Mouse (Mus musculus): ENCODE results near the gene Gsdma2. TPM values are rescaled to one million over a fixed set of nuclear protein-coding genes. Genes with fewer than 3 reads are reported as not detected.
"Not testable (repeated sequence)": the region's sequence is repeated elsewhere in the genome, so short reads cannot be mapped to it uniquely, and the experiment has no call there.

The Gsdma2 gene
- polyA plus RNA-seq, 1 experiment: 0.42 TPM

- no peaks in the 10 kb centered on the region for H3K36me3 ChIP-seq (ENCODE audit: control insufficient read depth, insufficient read depth, low read length)
- H3K4me3 ChIP-seq (ENCODE audit: control insufficient read depth, low read depth, low read length): no peak overlapping the region
- peaks cover 2% of the 10 kb centered on the region for H3K4me1 ChIP-seq (ENCODE audit: control insufficient read depth, insufficient read depth, low read length)
- no peak overlapping the region for H3K27ac ChIP-seq (ENCODE audit: control insufficient read depth, insufficient read depth, low read depth, low read length)
- no peak for TF ChIP-seq POLR2A (IDR thresholded peaks at IDR 0.05; ENCODE audit: control insufficient read depth, low read depth, low read length)
- no peak for TF ChIP-seq CTCF (IDR thresholded peaks at IDR 0.05; ENCODE audit: control insufficient read depth, insufficient read depth, insufficient replicate concordance, low read depth, low read length)
- H3K27me3 ChIP-seq (ENCODE audit: control insufficient read depth, insufficient read depth, low read length): no peaks in the 10 kb centered on the region
Measured at GRCm38 (mm10) chr11:98680023-98680422, 33.5 kb downstream of the Gsdma2 start.

- H3K27ac ChIP-seq (ENCODE audit: control insufficient read depth, insufficient read depth, low read depth, low read length); H3K36me3 ChIP-seq (ENCODE audit: control insufficient read depth, insufficient read depth, low read length); H3K27me3 ChIP-seq (ENCODE audit: control insufficient read depth, insufficient read depth, low read length); H3K4me3 ChIP-seq (ENCODE audit: control insufficient read depth, low read depth, low read length); H3K4me1 ChIP-seq (ENCODE audit: control insufficient read depth, insufficient read depth, low read length): not testable (repeated sequence)
Measured at GRCm38 (mm10) chr11:98680595-98680994, 34.0 kb downstream of the Gsdma2 start.

- TF ChIP-seq CTCF (IDR thresholded peaks at IDR 0.05; ENCODE audit: control insufficient read depth, insufficient read depth, insufficient replicate concordance, low read depth, low read length) (no peak), POLR2A (IDR thresholded peaks at IDR 0.05; ENCODE audit: control insufficient read depth, low read depth, low read length) (no peak)
- H3K4me3 ChIP-seq (ENCODE audit: control insufficient read depth, low read depth, low read length): peak overlapping the region; percentile 95; the same call in 1 of the 2 replicates
- peaks cover 2% of the 10 kb centered on the region for H3K4me1 ChIP-seq (ENCODE audit: control insufficient read depth, insufficient read depth, low read length)
- no peak overlapping the region for H3K27ac ChIP-seq (ENCODE audit: control insufficient read depth, insufficient read depth, low read depth, low read length)
- peaks cover 3% of the 10 kb centered on the region for H3K36me3 ChIP-seq (ENCODE audit: control insufficient read depth, insufficient read depth, low read length)
- H3K27me3 ChIP-seq (ENCODE audit: control insufficient read depth, insufficient read depth, low read length): no peaks in the 10 kb centered on the region
Measured at GRCm38 (mm10) chr11:98681186-98681585, 34.6 kb downstream of the Gsdma2 start.

GRCm38 (mm10) chr11:98681786-98682745 is 35.5 kb downstream of the Gsdma2 start, which contains the start of gene Psmd3:
Gene Psmd3 (plus strand): TSS chr11:98682554.
- TF ChIP-seq CTCF (IDR thresholded peaks at IDR 0.05; ENCODE audit: control insufficient read depth, insufficient read depth, insufficient replicate concordance, low read depth, low read length) (no peak), POLR2A (IDR thresholded peaks at IDR 0.05; ENCODE audit: control insufficient read depth, low read depth, low read length) (peak; percentile 69)
- H3K27ac ChIP-seq (ENCODE audit: control insufficient read depth, insufficient read depth, low read depth, low read length): peak within 1 kb of the TSS; percentile 82
- H3K4me1 ChIP-seq (ENCODE audit: control insufficient read depth, insufficient read depth, low read length): peaks cover 2% of the 10 kb centered on the region
- peaks cover 3% of the 10 kb centered on the region for H3K36me3 ChIP-seq (ENCODE audit: control insufficient read depth, insufficient read depth, low read length)
- no peaks in the 10 kb centered on the region for H3K27me3 ChIP-seq (ENCODE audit: control insufficient read depth, insufficient read depth, low read length)
- peak within 1 kb of the TSS; percentile 95 for H3K4me3 ChIP-seq (ENCODE audit: control insufficient read depth, low read depth, low read length)

- peak overlapping the region; percentile 82 for H3K27ac ChIP-seq (ENCODE audit: control insufficient read depth, insufficient read depth, low read depth, low read length)
- H3K4me1 ChIP-seq (ENCODE audit: control insufficient read depth, insufficient read depth, low read length): peaks cover 2% of the 10 kb centered on the region
- H3K36me3 ChIP-seq (ENCODE audit: control insufficient read depth, insufficient read depth, low read length): peaks cover 3% of the 10 kb centered on the region
- H3K4me3 ChIP-seq (ENCODE audit: control insufficient read depth, low read depth, low read length): peak overlapping the region; percentile 95
- no peaks in the 10 kb centered on the region for H3K27me3 ChIP-seq (ENCODE audit: control insufficient read depth, insufficient read depth, low read length)
- TF ChIP-seq POLR2A (IDR thresholded peaks at IDR 0.05; ENCODE audit: control insufficient read depth, low read depth, low read length) (no peak), CTCF (IDR thresholded peaks at IDR 0.05; ENCODE audit: control insufficient read depth, insufficient read depth, insufficient replicate concordance, low read depth, low read length) (no peak)
Measured at GRCm38 (mm10) chr11:98682811-98683210, 36.3 kb downstream of the Gsdma2 start.

- Histone ChIP-seq H3K4me3 (ENCODE audit: control insufficient read depth, low read depth, low read length) (no peak overlapping the region), H3K4me1 (ENCODE audit: control insufficient read depth, insufficient read depth, low read length) (peaks cover 2% of the 10 kb centered on the region), H3K27ac (ENCODE audit: control insufficient read depth, insufficient read depth, low read depth, low read length) (no peak overlapping the region), H3K36me3 (ENCODE audit: control insufficient read depth, insufficient read depth, low read length) (peaks cover 5% of the 10 kb centered on the region), H3K27me3 (ENCODE audit: control insufficient read depth, insufficient read depth, low read length) (no peaks in the 10 kb centered on the region)
- TF ChIP-seq POLR2A (IDR thresholded peaks at IDR 0.05; ENCODE audit: control insufficient read depth, low read depth, low read length): no peak
- no peak for TF ChIP-seq CTCF (IDR thresholded peaks at IDR 0.05; ENCODE audit: control insufficient read depth, insufficient read depth, insufficient replicate concordance, low read depth, low read length)
Measured at GRCm38 (mm10) chr11:98685642-98686041, 39.1 kb downstream of the Gsdma2 start.

GRCm38 (mm10) chr11:98686976-98687375 is 40.4 kb downstream of the Gsdma2 start:
- Histone ChIP-seq H3K27me3 (ENCODE audit: control insufficient read depth, insufficient read depth, low read length) (no peaks in the 10 kb centered on the region), H3K4me3 (ENCODE audit: control insufficient read depth, low read depth, low read length) (no peak overlapping the region), H3K27ac (ENCODE audit: control insufficient read depth, insufficient read depth, low read depth, low read length) (no peak overlapping the region), H3K4me1 (ENCODE audit: control insufficient read depth, insufficient read depth, low read length) (no peaks in the 10 kb centered on the region; the same call in none of the 2 replicates), H3K36me3 (ENCODE audit: control insufficient read depth, insufficient read depth, low read length) (peaks cover 7% of the 10 kb centered on the region)
- TF ChIP-seq CTCF (IDR thresholded peaks at IDR 0.05; ENCODE audit: control insufficient read depth, insufficient read depth, insufficient replicate concordance, low read depth, low read length) (no peak), POLR2A (IDR thresholded peaks at IDR 0.05; ENCODE audit: control insufficient read depth, low read depth, low read length) (no peak)
